Mouse (Mus musculus) activated CD4-positive, CD25-positive, alpha-beta regulatory T cell, adult 9 weeks (primary cell): Measurements from ENCODE around the gene 4930404N11Rik. TPM values are rescaled to one million over a fixed set of nuclear protein-coding genes. Genes with fewer than 3 reads are reported as not detected.

Experiments
- polyA plus RNA-seq: library from polyadenylated mRNA; unstranded; fragments of 100-300 nt; shearing (Covaris generic); gene quantifications from one replicate; pipeline ENCODE4 v1.2.1, GENCODE M21; 2017

Gene 4930404N11Rik
- 0.56 TPM for polyA plus RNA-seq

GRCm38 (mm10) chr10:81365672-81366476, at the start of gene 4930404N11Rik:
TSS of gene 4930404N11Rik (minus strand) at chr10:81365816.

GRCm38 (mm10) chr10:81392781-81393185, 27.2 kb upstream of the 4930404N11Rik start, which contains the start of gene Smim24:
TSS of gene Smim24 (plus strand) at chr10:81393051.

DNA sequence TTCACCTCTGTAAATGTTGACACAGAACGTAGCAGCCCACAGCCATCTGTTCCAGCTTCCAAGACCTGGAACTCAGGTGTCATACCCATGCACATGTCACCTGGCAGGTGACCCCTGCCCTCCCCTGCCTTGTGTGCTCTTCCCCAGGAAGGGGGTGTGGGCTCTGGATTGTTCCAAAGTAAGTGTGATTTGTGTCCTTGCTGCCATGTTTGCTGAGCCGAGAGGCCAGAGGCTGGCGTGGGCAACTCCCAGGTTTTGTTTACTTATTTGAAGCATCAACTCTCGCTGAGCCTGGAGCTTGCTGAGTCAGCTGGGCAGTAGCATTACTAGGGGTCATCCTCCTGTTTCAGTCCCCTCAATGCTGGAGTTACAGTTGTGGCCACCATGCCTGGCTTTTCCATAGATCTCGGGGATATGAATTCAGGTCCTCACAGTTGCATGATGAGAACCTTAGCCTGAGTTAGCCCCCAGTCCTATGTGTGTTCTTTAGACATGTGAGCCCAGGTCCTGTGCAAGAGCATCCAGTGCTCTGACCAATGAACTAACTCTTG, 23.0 kb upstream of the 4930404N11Rik start, which contains the start of gene Gm48552:
Gene Gm48552 (plus strand): TSS at position 501 of the 551 bp plus-strand sequence.

DNA sequence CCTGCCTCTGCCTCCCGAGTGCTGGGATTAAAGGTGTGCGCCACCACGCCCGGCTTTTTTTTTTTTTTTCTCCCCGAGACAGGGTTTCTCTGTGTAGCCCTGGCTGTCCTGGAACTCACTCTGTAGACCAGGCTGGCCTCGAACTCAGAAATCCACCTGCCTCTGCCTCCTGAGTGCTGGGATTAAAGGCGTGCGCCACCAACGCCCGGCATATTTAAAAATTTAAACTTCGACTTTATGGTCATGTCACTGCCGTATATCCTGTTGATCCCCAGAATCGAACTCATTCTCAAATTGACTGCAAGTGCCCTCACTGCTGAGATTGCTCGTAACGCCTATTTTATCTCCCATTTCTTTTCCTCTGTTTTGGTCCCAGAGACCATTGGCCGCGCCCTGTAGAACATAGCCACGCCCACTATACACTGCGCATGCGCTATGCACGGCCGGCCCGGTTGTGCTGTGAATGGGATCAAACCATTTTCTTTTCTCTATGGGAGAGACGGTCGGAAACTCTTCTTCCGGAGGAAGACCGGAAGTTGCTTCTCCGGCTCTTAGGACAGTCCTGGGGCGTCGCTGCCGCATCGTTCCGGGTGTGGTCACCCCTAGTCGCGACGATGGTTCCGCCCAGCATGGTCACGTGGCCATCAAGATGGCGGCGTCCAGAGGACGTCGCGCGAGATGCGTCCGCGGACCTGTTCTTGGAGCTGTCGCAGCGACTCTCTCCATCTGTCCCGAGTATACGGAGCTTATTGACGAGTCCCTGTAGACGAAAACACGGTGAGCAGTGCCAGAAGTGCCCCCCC, 18.4 kb upstream of the 4930404N11Rik start, which contains the start of the genes Dohh and Gm48551:
Gene Dohh (plus strand): TSS at position 627 of the 803 bp plus-strand sequence.
Gene Gm48551 (plus strand): TSS at position 665 of the 803 bp plus-strand sequence.

GRCm38 (mm10) chr10:81377793-81378552, 12.4 kb upstream of the 4930404N11Rik start, which contains the start of gene Fzr1:
TSS of gene Fzr1 (minus strand) at chr10:81378516.

DNA sequence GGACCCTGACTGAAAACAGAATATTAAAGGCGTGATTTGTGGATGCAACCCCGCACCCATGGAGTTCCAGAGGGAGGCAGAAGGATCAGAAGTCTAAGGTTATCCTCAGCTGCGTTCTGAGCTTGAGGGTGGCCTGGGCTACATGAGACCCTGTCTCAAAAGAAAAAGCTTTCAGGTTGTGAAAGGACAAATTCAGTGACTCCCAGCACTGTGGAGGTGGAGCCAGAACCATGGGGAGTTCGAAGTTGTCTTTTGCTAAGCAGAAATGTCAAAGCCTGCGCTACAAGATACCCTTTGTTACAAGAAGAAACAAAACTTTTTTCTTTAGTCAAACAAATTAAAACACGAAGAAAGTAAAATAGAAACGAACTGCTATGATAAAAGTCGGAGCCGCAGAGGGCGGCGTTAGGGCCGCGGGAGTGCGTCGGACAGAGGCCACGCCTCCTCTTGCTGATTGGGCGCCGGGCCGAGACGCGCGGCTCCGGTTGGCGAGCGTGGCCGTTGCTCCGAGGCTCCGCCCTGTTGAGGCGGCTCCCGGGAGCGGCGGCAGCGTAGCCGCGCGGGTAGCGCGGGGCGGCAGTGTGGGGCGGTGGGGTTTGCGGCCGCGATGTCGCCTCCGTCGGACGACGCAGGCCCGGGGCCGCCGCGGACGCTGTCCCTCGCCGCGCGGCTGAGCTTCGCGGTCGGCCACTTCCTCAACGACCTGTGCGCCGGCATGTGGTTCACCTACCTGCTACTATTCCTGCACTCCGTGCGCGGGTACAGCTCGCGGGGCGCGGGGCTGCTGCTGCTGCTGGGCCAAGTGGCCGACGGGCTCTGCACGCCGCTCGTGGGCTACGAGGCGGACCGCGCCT, 8.4 kb downstream of the 4930404N11Rik start, which contains the start of gene Mfsd12:
Gene Mfsd12 (plus strand): TSS at position 501 of the 854 bp plus-strand sequence.

DNA sequence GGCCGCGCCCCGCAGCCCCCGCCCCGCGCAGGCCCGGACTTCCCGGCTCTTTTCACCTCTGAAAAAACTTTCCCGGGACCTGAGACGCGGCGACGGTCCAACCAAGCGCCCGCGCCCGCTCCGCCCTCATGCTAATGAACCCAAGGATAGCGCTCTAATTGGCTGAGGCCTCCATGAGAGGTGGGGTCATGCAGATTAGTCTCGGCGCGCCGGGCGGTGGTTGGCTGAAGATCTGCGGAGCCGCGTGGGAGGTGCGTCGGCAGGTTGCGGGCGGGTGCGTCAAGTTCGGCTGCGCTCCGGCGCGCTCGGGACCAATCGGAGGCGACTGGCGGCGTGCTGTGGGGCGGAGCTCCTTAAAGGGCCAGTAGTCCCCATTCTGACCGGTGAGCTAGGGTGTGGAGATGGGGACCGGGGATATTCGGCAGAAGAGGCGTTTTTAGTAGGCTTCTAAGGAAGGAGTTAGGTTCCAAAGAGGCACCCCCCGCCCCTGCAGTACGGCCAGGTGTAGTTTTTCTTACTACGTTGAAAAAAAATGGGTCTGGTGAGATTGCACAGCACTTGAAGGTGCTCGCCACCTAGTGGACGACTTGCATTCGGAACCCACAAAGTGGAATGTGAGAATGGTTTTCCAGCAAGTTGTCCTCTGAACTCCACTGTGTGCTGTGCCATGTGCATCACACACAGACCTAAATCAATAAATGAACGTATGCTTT, 15.1 kb downstream of the 4930404N11Rik start, which contains the start of gene Hmg20b:
Gene Hmg20b (minus strand): TSS at position 130 of the 713 bp plus-strand sequence.

GRCm38 (mm10) chr10:81342686-81343505, 22.7 kb downstream of the 4930404N11Rik start, which contains the start of gene Gipc3:
TSS of gene Gipc3 (minus strand) at chr10:81343266.

DNA sequence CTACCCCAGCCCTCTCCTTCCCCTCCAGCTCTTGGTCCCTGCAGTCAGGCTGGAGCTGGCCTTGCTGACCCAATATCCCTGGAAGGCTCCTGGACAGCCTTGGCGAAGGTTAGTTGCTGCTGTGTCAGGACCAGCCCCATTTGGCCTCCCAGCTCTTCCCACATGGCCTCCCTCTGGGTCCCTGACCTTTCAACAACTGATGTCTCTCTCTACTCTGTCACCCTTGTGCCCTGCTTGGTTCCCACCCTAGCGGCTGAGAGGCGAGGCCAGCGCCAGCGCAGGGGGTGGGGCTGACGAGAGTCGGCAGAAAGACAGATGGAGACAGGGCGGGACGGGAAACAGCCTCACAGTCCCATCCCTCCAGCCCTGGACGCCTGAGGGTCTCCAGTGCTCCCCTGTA, 37.2 kb downstream of the 4930404N11Rik start, which contains the start of gene Tbxa2r:
Gene Tbxa2r (plus strand): TSS at position 346 of the 400 bp plus-strand sequence.

DNA sequence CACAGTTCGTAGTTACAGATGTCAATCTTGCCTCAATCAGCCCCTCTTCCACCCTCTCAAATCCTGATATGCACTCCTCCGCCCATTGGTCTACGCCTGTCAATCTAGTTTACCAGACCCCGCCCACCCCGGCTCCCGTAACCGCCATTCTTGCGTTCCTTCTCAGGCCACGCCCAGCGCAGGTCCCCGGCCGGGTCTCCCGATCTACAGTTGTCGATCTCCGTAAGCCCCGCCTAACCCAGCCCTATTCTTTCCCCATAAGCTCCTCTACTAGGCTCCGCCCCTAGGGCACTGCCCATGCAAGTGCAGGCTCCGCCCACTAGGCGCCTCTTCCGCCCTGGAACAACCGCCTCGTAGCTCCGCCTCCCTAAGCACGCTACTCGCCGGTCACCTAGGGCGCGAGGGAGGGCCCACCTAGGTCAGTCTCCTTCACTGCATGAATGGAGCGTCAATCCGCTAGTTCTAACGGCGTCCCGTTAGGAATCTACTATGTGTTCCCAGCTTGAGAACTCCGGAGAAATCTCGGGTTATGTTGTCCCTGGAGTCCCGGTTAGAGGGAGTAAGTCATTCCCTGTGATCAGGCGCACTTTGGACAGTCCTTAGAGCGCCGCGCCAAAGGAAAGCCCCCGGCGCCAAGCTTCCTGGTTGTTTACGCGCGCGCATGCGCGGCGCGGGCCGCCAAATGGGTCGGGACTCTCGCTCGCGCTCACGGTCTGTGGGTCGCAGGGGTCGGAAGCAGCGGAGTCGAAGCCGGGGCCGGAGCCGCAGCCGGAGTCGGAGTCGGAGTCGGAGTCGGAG, 44.9 kb downstream of the 4930404N11Rik start, which contains the start of gene Cactin:
Gene Cactin (plus strand): TSS at position 554 of the 798 bp plus-strand sequence.

Other genes with a start within 250 kb of the 4930404N11Rik start
- gene Zbtb7a, start 230.6 kb downstream of the 4930404N11Rik start, polyA plus RNA-seq, result 32.9 TPM
- gene Pias4, start 197.9 kb downstream of the 4930404N11Rik start, polyA plus RNA-seq, result 43.2 TPM
- 869 TPM for gene Eef2, start 189.2 kb downstream of the 4930404N11Rik start, polyA plus RNA-seq
- 10.4 TPM for gene Dapk3, start 182.8 kb downstream of the 4930404N11Rik start, polyA plus RNA-seq
- not detected for gene 4930442H23Rik, start 182.0 kb downstream of the 4930404N11Rik start, polyA plus RNA-seq
- 0.21 TPM for gene Nmrk2, start 163.8 kb downstream of the 4930404N11Rik start, polyA plus RNA-seq
- gene Atcay, start 135.0 kb downstream of the 4930404N11Rik start, polyA plus RNA-seq, result 11.9 TPM
- 4.7 TPM for gene Zfr2, start 132.7 kb downstream of the 4930404N11Rik start, polyA plus RNA-seq
- 128 TPM for gene Matk, start 112.9 kb downstream of the 4930404N11Rik start, polyA plus RNA-seq
- 129 TPM for gene Mrpl54, start 98.9 kb downstream of the 4930404N11Rik start, polyA plus RNA-seq
- gene Apba3, start 98.9 kb downstream of the 4930404N11Rik start, polyA plus RNA-seq, result 62.8 TPM
- 18.0 TPM for gene Tjp3, start 74.2 kb downstream of the 4930404N11Rik start, polyA plus RNA-seq
- 42.0 TPM for gene Pip5k1c, start 72.9 kb downstream of the 4930404N11Rik start, polyA plus RNA-seq
- 25.4 TPM for gene Cactin, start 44.7 kb downstream of the 4930404N11Rik start, polyA plus RNA-seq
- gene Tbxa2r, start 37.1 kb downstream of the 4930404N11Rik start, polyA plus RNA-seq, result 55.0 TPM
- gene Gipc3, start 22.6 kb downstream of the 4930404N11Rik start, polyA plus RNA-seq, result 0.18 TPM
- gene Hmg20b, start 15.3 kb downstream of the 4930404N11Rik start, polyA plus RNA-seq, result 29.3 TPM
- 1.7 TPM for gene Mfsd12, start 8.3 kb downstream of the 4930404N11Rik start, polyA plus RNA-seq
- gene Fzr1, start 12.7 kb upstream of the 4930404N11Rik start, polyA plus RNA-seq, result 22.3 TPM
- gene Dohh, start 18.6 kb upstream of the 4930404N11Rik start, polyA plus RNA-seq, result 40.6 TPM
- 2.3 TPM for gene Gm48551, start 18.6 kb upstream of the 4930404N11Rik start, polyA plus RNA-seq
- 2.6 TPM for gene Gm48552, start 23.2 kb upstream of the 4930404N11Rik start, polyA plus RNA-seq
- 13.0 TPM for gene Smim24, start 27.2 kb upstream of the 4930404N11Rik start, polyA plus RNA-seq
- gene Nfic, start 89.8 kb upstream of the 4930404N11Rik start, polyA plus RNA-seq, result 19.9 TPM
- gene Celf5, start 116.9 kb upstream of the 4930404N11Rik start, polyA plus RNA-seq, result 0.35 TPM
- 145 TPM for gene Ncln, start 130.6 kb upstream of the 4930404N11Rik start, polyA plus RNA-seq
- gene S1pr4, start 134.3 kb upstream of the 4930404N11Rik start, polyA plus RNA-seq, result 85.6 TPM
- 40.0 TPM for gene Gna15, start 158.4 kb upstream of the 4930404N11Rik start, polyA plus RNA-seq
- 6.5 TPM for gene Gna11, start 179.4 kb upstream of the 4930404N11Rik start, polyA plus RNA-seq
- 154 TPM for gene Aes, start 193.7 kb upstream of the 4930404N11Rik start, polyA plus RNA-seq
- gene Tle2, start 208.7 kb upstream of the 4930404N11Rik start, polyA plus RNA-seq, result 2.7 TPM
- 1.1 TPM for gene Tle6, start 235.3 kb upstream of the 4930404N11Rik start, polyA plus RNA-seq
- 2.1 TPM for gene BC025920, start 240.5 kb upstream of the 4930404N11Rik start, polyA plus RNA-seq